Mouse (Mus musculus) testis, postnatal 10 days (tissue): ENCODE results near the gene Ccdc117.
"Not testable (repeated sequence)": the region's sequence is repeated elsewhere in the genome, so short reads cannot be mapped to it uniquely, and the experiment has no call there.

Experiments
- DNase-seq: peaks from one replicate; pipeline ENCODE4 v3.0.0; 2021; ENCODE audit warnings: low spot score

Gene Ccdc117

DNA sequence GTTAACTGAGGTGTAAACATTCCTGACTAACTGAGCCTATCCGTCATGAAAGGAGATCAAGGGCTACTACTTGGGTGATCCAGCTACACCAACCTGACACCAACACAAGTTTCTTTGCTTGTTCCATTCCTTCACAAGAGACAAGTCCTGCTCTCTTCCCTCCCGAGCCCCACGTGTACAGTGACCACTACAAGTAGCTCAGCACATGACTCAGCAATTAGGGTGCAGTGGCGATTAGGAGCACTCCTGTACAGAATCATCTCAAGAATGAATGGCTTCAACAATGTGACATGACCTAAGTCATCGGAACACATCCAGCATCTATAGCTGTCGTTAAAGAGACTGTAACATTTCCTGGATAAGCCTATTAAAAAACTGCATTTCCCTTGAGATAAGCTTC lies 11.3 kb downstream of the Ccdc117 start:
- DNase-seq: peak; percentile 28

DNA sequence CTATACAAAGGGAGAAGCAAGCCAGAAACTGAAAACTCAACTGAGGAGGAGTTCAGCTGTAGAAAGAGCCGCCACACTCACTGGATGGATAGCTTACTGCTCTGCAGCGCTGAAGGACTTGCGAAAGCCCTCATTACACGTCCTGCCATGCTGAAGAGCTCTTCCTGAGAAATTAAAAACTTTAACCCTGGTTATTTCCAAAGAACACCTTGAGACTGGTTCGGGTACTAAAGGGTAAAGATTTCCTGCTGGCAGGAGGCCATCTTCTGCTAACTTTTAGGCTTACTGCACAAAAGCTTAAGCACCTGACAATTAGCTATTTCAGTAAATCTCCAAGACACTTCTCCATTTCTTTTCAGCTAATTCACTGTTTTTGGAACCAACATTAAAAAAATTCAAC lies 11.8 kb downstream of the Ccdc117 start:
- DNase-seq: peak; percentile 19

DNA sequence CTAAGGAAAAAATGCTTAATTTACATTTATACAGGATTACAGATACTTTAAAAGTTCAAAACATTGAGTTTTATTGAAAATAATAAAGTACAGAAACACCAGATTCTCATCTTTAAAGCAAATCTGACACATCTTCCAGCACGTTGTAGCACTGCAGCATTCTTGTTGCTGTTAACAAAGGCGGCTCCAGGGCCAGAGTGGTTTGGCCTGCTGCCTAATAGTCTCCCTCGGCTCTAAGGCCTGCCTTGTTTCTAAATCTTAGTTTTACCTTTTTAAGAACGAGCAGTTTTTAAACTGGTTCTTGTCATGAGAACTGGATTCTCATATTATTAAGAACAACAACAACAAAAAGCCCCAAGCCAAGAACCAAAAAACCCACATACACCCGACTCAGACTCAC lies 13.1 kb downstream of the Ccdc117 start:
- DNase-seq: peak; percentile 41

DNA sequence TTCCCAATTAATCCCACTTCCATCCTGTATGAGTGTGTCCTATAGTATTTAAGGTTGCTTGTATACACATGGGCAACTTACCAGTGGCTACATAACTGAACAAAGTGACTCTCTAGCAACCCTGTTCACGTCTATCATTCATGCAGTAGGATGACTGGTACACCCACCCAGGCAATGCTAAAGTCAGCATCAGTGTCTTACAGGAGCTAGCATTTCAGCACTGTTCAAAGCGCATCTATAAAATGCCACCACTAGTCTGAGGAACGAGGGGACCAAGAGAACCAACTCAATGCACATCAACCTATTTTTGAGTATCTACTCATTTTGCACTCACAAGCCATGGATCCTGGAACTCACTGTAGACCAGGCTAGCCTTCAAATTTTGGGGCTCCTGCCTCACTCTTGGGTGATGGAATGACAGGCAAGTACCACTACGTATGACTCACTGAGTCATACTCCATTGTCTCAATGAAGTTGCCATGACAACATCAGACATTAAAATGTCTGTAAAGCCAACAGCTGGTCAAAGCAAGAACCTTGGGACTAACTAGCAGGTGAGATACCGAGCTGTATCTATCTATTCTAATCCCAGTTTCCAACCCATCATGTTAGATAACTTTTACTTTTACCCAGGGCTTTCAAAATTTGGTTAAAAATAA lies 14.0 kb downstream of the Ccdc117 start:
- DNase-seq: peak; percentile 1

DNA sequence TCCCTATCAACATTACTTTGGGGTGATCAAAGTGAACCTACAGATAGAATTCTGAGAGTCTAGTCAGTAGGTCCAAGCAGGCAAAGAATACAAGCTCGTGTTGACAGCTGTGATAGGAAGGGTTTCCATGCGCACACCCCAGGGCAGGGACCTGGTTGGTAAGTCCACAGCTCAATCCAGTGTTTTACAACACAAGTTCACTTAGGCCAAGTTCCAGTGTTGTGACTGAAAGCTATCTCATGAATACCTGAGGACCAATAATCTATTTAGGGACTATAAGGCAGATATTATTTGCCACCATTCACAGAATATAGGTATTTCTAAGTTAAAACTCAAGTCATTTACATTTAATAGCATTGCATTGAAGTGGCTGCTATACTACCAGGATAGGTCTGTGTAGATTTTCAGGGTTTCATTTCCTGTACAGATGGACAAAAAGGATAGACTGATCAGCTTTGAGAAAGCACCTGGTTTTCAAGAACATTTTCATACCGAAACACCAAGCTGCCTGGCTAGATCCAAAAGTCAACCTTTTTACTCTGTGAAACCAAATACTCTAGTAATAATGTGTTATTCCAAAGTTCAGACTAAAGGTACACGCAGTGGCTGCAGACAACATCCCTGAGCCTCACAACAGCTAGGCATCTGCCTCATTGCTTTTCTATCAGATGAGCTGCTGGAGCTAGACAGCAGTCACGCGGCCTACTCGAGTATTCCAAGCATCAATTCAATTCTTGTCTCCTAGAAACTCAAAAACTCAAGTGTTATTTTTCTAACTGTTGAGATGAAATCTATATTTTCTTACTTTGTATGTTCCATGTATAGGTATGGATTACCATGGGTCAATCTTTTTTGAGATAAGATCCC lies 15.2 kb downstream of the Ccdc117 start:
- DNase-seq: no peak

DNA sequence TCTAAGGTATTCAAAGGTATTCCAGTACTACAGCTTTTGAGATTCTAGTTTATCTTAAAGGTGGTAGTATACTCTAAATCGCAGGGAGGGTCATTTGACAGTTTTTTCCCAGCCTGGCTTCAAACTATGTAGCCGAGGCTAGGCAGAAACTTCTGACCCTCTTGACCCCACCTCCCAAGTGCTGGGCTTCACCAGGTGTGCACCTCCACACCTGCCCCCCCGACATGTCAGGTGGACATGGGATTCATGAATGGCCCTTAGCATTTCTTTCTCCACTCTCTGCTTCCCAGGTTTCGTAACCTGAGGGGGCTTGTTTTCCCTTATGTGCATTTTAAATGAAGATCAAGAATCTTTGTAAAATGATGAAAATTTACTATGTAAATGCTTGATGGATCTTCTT lies 16.6 kb downstream of the Ccdc117 start:
- DNase-seq: no peak

DNA sequence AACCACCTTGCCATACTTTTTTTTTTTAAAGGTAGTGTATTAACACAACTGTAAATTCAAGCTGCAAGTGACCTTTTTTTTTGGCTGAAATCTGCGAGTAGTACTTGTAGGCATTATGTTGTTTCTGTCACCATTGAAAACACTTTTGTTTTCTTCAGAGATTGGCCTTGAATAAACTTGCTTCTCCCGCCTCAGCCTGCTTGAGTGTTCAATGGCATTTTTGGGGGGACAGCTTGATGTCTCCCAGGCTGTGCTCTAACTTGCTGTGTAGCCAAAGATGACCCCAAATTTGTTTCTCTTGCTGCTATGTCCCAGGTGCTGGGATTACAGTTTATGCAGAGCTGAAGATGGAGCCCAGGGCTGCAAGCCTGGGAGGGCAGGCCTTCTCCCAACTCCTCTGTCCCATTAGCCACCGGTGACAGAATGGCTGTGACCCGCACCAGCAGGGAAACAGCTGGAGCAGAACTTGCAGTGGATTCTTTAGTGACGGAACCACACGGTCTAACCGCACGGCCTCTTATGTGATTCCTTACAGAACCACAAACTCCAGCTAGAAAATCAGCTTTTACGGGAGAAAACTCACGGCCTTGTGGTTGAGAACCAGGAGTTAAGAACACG lies 19.1 kb downstream of the Ccdc117 start:
- DNase-seq: no peak

DNA sequence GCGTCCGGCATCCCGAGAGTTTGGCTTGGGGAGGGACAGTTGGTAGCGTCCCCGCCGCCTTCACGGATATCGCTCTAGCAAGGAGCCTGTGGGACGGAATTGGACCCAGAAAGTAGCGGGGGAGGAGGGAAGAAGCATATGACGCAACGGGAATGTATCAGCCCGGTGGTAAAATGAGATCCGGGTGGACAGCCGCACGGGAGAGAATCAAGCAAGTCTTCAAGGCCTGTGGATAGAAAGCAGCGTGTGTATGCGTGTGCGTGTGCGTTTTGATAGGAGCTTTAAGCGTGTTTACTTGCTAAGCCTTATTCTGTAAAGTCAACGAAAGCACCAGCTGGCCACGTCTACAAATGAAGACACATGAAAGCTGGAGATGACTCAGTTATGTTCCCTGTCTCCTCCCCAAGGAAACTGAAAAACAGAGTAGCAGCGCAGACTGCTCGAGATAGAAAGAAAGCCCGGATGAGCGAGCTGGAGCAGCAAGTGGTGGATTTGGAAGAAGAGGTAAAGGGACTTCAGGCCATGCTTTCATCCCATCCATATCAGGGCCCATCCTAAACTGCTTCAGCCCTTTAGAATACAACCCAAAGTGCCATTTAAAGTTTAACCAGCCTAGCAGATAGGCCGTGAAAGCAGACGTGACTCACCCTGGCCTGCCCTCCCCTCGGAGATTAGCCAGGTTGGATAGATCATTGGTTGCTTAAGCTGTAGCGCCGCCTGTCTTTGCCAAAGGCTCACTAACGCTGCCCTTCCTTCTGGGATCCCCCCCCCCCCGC lies 20.3 kb downstream of the Ccdc117 start:
- peak; percentile 69 for DNase-seq

DNA sequence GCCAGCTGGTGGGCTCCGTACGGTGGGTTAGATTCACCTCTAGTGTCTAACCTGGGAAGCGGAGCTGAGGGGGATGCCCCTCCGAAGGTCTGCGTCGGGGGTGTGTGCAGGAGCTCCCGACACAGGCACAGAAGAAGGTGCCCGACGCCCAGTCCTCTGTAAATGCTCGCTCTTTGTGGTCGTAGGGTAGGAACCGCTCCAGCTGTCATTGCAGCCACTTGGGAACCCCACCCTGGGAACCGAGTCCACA lies 20.8 kb downstream of the Ccdc117 start:
- DNase-seq: peak; percentile 63

DNA sequence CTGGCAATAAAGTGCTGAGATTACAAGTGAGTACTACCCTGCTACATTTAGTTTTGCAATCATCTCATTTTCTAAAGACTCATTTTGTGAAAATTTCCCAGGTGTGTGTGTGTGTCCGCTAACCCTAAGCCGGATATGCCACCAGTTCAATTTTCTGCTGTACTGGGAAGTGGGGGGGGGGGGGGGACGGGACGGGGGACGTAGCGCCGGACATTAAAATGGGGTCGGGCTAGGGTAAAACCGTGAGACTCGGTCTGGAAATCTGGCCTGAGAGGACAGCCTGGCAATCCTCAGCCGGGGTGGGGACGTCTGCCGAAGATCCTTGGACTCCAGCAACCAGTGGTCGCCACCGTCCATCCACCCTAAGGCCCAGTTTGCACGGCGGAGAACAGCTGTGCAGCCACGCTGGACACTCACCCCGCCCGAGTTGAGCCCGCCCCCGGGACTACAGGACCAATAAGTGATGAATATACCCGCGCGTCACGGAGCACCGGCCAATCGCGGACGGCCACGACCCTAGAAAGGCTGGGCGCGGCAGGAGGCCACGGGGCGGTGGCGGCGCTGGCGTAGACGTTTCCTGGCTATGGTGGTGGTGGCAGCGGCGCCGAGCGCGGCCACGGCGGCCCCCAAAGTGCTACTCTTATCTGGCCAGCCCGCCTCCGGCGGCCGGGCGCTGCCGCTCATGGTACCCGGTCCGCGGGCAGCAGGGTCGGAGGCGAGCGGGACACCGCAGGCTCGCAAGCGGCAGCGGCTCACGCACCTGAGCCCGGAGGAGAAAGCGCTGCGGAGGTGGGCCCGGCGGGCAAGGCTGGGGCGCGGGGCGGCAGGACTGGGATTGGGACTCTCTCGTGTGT lies 21.3 kb downstream of the Ccdc117 start, which contains the start of gene Xbp1:
Gene Xbp1 (plus strand): TSS at position 248 of the 854 bp plus-strand sequence.
- peak; percentile 97 for DNase-seq

DNA sequence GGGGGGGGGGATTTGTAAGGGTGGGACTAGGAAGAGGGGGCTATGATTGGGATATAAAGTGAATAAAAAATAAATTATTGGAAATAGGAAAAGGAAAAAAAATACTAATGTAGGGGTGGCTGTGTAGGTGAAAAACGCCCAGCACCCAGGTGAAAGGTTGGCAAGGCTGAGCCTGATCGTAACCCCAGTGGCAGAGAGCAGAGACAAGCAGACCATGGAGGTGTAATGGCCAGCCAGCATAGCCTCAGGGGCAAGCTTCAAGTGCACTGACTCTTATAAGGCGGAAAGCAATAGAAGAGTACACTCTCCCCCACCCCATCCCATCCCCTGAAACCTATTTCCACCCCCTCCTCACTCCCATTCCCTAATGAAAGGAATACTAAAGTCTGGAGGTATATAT lies 22.3 kb downstream of the Ccdc117 start:
- DNase-seq: no peak

DNA sequence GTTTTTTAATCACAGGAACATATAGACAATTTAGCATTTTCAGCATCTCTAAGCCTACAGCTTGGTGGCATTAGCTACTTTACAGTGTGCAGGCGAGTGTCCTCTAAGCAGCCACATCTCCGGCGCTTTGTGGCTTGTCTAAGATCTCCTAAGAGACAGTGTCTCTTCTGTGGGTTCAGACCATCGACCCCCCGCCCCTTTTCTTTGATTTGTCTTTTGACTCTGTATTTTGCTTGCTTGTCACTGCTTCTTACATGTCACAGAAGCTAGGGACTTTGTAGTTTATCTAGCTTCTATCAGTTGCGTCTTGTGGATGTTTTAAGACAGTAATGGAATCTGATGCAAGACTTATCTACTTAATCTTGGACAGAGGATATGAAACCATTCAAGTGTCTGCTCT lies 24.6 kb downstream of the Ccdc117 start:
- DNase-seq: no peak

DNA sequence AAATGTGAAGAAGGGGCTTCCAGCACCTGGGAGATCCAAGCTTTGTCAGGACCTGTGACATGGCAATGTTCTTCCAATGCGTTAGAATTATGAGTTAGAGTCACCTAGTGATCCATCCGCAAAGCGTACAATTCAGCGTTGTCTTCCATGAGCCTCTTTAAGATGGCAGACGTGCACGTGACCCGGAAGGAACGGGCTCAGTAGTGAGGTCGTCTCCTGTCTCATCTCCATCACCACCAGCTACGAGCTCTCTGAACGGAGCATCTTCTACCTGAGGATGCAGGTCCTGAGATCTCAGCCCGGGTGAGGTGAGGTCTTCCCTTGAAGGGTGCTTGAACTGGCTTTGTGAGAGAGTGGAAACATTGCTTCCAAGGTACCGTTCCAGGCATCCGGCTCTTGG lies 25.4 kb downstream of the Ccdc117 start:
- DNase-seq: no peak

DNA sequence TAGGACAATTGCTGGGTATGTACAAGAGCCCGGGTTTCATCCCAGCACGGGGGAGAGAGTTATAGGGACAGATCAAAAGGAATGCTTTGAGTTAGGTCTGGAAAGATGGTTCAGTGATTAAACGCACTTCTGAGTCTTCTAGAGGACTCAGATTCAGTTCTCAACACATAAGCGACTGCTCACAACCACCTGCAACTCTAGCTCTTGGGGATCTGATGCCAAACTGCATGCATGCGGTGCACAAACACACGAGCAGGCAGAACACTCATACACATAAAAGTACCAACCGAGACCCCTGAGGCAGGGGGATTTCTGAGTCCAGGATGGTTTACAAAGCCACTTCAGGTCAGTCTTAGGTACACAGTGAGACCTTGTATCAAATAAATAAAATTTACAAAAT lies 25.8 kb downstream of the Ccdc117 start:
- DNase-seq: no peak

DNA sequence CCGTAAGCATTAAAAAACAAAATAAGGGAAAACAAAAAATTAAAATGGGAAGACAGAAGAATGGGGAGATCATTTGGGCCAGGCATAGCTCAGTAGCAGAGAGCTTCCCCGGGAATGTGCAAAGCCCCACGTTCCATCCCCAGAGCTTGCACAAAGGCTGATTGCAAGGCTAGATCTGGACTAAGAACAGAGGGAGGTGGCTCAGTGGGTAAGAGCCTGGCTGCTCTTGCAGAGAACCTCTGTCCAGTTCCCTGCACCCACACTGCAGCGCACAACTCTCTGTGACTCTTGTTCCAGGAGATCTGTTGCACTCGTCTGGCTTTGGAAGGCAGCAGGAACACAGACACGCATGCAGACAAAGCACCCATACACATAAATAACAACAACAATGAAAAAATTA lies 26.3 kb downstream of the Ccdc117 start:
- no peak for DNase-seq

DNA sequence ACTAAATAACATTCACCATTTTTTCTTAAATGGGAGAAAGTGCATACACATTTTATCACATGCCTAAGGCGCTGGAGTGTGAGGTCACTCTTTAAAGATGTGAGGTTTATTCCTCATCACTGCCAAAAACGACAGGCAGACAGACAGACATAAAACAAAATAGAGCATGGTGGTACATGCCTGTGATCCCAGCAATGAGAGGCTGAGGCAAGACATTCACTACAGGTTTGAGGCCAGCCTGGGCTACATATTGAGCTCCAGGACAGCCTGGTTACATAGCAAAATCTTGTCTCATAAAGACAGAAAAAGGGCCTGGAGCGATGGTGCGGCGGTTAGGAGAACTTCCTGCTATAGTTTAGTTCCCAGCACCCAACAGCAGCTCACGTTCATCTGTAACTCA lies 26.8 kb downstream of the Ccdc117 start:
- no peak for DNase-seq

DNA sequence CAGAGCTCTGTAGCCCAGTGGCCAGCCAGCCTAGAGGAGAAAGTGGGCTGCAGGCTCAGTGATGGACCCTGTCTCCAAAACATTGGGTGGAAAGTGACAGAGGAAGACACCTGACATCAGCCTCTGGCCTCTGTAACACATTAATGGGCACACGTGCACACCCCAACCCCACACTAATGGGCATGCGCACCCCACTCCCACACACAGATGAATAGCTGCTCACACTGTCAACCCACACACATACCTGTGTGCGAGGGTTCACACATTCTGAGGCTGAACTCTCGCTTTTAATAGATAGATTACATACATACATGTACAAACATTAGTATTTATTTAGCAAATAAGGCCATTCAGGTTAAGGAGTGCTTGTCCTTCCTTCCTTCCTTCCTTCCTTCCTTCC lies 27.9 kb downstream of the Ccdc117 start:
- DNase-seq: no peak

DNA sequence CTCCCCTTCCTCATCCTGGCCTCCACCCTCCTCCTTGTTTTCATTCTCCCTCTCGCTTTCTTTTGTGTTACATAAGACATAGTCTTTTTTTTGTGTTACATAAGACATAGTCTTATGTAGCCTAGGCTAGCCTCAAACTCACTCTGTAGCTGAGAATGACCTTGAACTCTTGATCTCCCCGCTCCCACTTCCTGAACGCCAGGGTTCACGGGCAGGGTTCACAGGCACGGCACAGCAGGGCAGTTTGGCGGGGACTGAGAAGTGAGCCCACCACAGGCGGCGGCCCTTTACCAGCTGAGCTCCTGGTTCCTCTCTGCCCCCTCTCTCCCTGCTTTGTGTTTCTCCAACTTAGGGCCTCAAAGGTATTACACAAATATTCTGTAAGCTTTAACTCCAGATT lies 29.0 kb downstream of the Ccdc117 start:
- DNase-seq: no peak

DNA sequence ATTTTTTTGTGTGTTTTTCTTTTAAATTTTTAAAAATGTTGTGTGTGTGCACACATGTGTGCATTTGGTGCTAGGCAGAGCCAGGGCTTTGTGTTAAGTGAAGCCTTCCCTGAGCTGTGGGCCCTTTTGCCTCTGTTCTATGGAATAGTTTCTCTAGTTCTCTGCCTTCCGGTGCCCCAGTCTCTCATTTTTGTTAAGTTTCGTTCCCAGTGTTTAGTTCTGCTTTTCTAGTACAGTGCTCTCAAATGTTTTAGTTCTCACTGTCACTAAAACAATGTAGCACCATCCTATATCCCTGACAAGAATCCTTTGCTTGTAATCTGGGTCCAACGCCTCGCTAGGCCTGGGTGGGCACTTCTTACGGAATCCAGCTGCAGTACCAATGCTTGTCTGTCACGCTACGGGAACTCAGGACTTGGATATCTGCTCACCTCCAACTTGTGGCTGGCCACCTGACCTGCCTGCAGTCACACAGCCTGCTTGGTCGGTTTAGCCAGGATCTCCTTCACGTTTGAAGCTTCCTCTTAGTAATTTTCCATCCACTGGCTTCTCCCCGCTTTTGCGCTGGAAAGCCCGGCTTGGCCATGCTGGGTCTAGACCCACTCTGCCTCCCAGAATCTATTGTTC lies 29.8 kb downstream of the Ccdc117 start:
- DNase-seq: no peak

DNA sequence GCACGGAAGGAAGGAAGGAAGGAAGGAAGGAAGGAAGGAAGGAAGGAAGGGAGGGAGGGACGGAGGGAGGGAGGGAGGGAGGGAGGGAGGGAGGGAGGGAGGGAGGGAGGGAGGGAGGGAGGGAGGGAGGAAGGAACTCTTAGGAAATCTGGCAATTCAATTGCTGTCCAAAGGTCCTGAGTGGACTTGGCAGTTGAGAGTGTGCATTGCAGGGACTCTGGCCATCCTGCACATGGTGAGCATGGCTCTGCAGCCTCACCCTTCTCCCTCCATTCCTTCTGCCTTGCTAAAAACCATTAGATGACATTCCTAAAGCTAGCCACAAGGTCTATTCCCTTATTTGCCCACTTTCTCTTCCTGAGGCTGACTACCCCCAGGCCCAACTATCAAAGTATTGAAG lies 31.3 kb downstream of the Ccdc117 start:
- DNase-seq: not testable (repeated sequence)

DNA sequence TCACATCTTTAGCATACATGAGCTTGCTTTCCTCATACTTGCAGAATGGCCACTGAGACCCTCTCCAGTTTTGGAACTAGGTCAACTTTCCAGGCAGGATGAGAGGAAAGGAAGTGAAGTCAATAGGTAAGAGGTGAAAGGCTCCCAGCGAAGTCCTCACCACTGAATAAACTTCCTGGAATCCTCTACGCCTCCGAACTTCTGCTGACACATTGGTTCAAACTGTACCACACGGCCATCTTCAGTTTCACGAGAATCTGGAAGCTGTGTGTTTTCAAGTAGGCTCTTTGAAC lies 31.9 kb downstream of the Ccdc117 start:
- no peak for DNase-seq
